Mouse (Mus musculus) forebrain, embryonic 16.5 days (tissue): Measurements from ENCODE around the gene Serpini1. TPM values are rescaled to one million over a fixed set of nuclear protein-coding genes. Genes with fewer than 3 reads are reported as not detected.

Source experiments
- ATAC-seq: fragments of 200-750 bp; cut with Nextera tagmentation; 2 replicates; pipeline ENCODE4 v1.8.0; 2017; ENCODE audit warnings: mild to moderate bottlenecking, moderate library complexity
- H3K27ac ChIP-seq: fragments of 300-500 bp; sonication (generic); 2 replicates; pipeline ENCODE4 v1.5.1; 2014; ENCODE audit warnings: low read length, control low read depth
- H3K27me3 ChIP-seq: fragments of 300-500 bp; sonication (generic); replicated peaks from 2 replicates; pipeline ENCODE4 v1.6.1; 2014; ENCODE audit warnings: low read length; ENCODE audit not compliant: control insufficient read depth, insufficient read depth
- H3K36me3 ChIP-seq: fragments of 300-500 bp; sonication (generic); 2 replicates; pipeline ENCODE4 v1.6.1; 2014; ENCODE audit not compliant: control insufficient read depth, insufficient read depth
- H3K4me1 ChIP-seq: fragments of 300-500 bp; sonication (generic); replicated peaks from 2 replicates; pipeline ENCODE4 v1.6.1; 2014; ENCODE audit warnings: low read length; ENCODE audit not compliant: control insufficient read depth, insufficient read depth
- H3K4me2 ChIP-seq: fragments of 300-500 bp; sonication (generic); 2 replicates; pipeline ENCODE4 v1.6.1; 2014; ENCODE audit warnings: mild to moderate bottlenecking, low read length, control low read depth
- H3K4me3 ChIP-seq: fragments of 300-500 bp; sonication (generic); replicated peaks from 2 replicates; pipeline ENCODE4 v1.5.1; 2014; ENCODE audit warnings: mild to moderate bottlenecking, low read length, control low read depth
- H3K9ac ChIP-seq: fragments of 300-500 bp; sonication (generic); replicated peaks from 2 replicates; pipeline ENCODE4 v1.6.1; 2014; ENCODE audit warnings: low read depth, low read length, control low read depth
- H3K9me3 ChIP-seq: fragments of 300-500 bp; sonication (generic); 2 replicates; pipeline ENCODE4 v1.6.1; 2016; ENCODE audit warnings: low read length; ENCODE audit not compliant: control insufficient read depth
- WGBS: fragments of 180-500 bp; shearing (Covaris S2); extraction: QIAGEN DNeasy Blood & Tissue Kit; methylation state at CpG from one replicate; pipeline ENCODE4 v1.1.7; 2014; 5-methylcytosine and 5-hydroxymethylcytosine counted together
- polyA plus RNA-seq: library from polyadenylated mRNA; unstranded; fragments of >200 nt; fragmentation: Nextera tagmentation; extraction: Ambion mirVana; gene quantifications from 2 replicates; pipeline ENCODE4 v1.2.1, GENCODE M21; 2015

The Serpini1 gene
- polyA plus RNA-seq, 1 experiment from 2014 or later = 128 TPM

GRCm38 (mm10) chr3:75692088-75692487 is 134.7 kb downstream of the Serpini1 start:
- Histone ChIP-seq H3K4me2 (no peak overlapping the region), H3K36me3 (no peaks in the 10 kb centered on the region), H3K4me1 (no peaks in the 10 kb centered on the region), H3K4me3 (no peak overlapping the region), H3K27ac (no peak overlapping the region), H3K27me3 (no peaks in the 10 kb centered on the region), H3K9me3 (no peaks in the 10 kb centered on the region), H3K9ac (no peak overlapping the region)
- ATAC-seq = no peak
- WGBS = 67% methylated on average over 1 of the region's 1 CpGs

Other genes with a start within 250 kb of the Serpini1 start
- gene Wdr49, start 75.4 kb upstream of the Serpini1 start, polyA plus RNA-seq = not detected in 2 replicates
- 82.6 and 88.9 TPM in 2 replicates for gene Pdcd10, start 691 bp upstream of the Serpini1 start, polyA plus RNA-seq
- not detected in 2 replicates for gene Gm29133, start 190.7 kb downstream of the Serpini1 start, polyA plus RNA-seq